Mouse (Mus musculus): ENCODE measurements around the gene Tas2r105.

The Tas2r105 gene

DNA sequence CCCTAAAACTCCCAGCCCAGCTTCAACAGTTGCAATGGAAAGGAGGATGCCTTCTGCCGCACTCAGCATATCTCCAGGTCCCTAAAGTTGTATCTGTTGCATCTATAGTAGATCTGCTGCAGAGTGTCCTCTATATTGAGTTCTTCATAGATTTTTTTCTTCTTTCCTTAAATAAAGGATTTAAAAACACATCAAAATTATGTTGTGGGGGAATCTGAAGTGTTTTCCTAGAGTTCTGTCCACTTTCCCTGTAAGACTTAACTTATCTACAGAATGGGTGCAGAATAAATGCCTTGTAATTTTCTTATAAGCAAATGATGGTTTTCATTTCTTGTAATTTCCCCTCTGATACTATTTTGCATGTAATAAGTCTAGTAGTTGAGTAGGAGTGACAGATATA lies at the start of gene Tas2r105:
Gene Tas2r105 (minus strand): TSS at position 101 of the 400 bp plus-strand sequence.
- CTCF ChIA-PET = no interaction called here

GRCm38 (mm10) chr6:131712803-131713202 lies 25.5 kb upstream of the Tas2r105 start:
- CTCF ChIA-PET = no interaction called here

DNA sequence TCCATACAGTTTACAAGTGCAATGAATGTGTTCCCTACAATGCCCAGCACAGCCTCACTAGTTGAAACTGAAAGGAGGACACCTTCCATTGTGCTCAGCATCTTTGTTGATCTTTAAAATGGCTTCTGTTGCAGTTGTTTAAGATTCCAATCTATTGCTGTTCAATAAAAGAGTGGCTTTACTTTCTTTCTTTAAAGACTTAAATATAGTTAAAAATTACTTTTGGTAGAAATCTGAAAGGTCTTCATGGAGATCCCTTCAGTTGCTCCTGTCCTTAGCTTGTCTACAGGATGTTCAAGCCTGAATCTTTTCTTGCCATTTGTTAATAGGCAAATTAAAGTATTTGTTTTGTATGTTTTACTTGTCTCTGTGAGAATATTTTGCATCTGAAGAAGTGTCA lies 2.7 kb upstream of the Tas2r105 start, which contains the start of gene Tas2r114:
Gene Tas2r114 (minus strand): TSS at position 101 of the 400 bp plus-strand sequence.
- CTCF ChIA-PET = no interaction called here

DNA sequence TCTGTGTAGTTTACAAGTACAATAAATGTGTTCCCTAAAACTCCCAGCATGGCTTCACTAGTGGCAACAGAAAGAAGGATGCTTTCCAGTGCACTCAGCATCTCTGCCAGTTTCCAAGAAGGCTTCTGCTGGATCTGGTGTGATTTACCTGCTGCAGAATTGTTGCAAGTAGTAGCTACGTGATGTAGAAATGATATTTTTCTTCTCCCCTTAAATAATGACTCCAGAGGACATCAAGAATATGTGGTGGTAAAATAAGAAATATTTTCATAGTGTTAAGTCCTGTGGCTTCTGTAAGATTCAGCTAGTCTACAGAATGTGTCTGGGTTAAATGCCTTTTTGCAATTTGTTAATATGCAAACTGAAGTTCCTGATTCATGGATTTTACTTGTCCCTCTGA lies 1.7 kb downstream of the Tas2r105 start, which contains the start of gene Tas2r104:
Gene Tas2r104 (minus strand): TSS at position 101 of the 400 bp plus-strand sequence.
- CTCF ChIA-PET = no interaction called here

- CTCF ChIA-PET = no interaction called here
Measured at GRCm38 (mm10) chr6:131678786-131679185, 8.5 kb downstream of the Tas2r105 start, which contains the start of gene Tas2r106. Tas2r106 (minus strand) TSS chr6:131678886.

GRCm38 (mm10) chr6:131660049-131660448 lies 27.2 kb downstream of the Tas2r105 start, which contains the start of gene Tas2r107:
Tas2r107 (minus strand) TSS chr6:131660149.
- CTCF ChIA-PET = no interaction called here

Measured in spleen, embryonic (tissue).